Mouse (Mus musculus) MEL (cell line): ENCODE results near the gene Rgs8. TPM values are rescaled to one million over a fixed set of nuclear protein-coding genes. Genes with fewer than 3 reads are reported as not detected.

Source experiments
- DNase-seq: peaks from one replicate; pipeline ENCODE4 v3.0.0; 2011; ENCODE audit warnings: low read depth, low spot score
- H3K27ac ChIP-seq: 2 replicates; pipeline ENCODE4 v1.5.1; 2012; ENCODE audit warnings: low read depth, mild to moderate bottlenecking, control low read depth, low read length, moderate library complexity; ENCODE audit not compliant: control insufficient read depth
- H3K27me3 ChIP-seq, 2 experiments: fragments of 150-350 bp in 1 of 2; sonication (generic) in 1 of 2; 2 replicates each; pipeline ENCODE4 v1.6.1; 2012; ENCODE audit warnings: low read length in 2 of 2, mild to moderate bottlenecking in 2 of 2, improper control_type of control experiment in 1 of 2, moderate library complexity in 1 of 2; ENCODE audit not compliant: insufficient read depth in 2 of 2, control insufficient read depth in 1 of 2
- H3K36me3 ChIP-seq, 2 experiments: 2 replicates each; pipeline ENCODE4 v1.6.1; 2012 to 2014; ENCODE audit warnings: low read length in 2 of 2, improper control_type of control experiment in 1 of 2, inconsistent platforms in 1 of 2, mild to moderate bottlenecking in 1 of 2; ENCODE audit not compliant: insufficient read depth in 2 of 2, control insufficient read depth in 1 of 2
- H3K4me1 ChIP-seq, 2 experiments: fragments of 150-350 bp in 1 of 2; sonication (generic) in 1 of 2; 2 replicates each; pipeline ENCODE4 v1.6.1; 2012; ENCODE audit warnings: low read length in 2 of 2, improper control_type of control experiment in 1 of 2, mild to moderate bottlenecking in 1 of 2; ENCODE audit not compliant: insufficient read depth in 2 of 2, control insufficient read depth in 1 of 2
- H3K4me3 ChIP-seq, 2 experiments: fragments of 150-350 bp in 1 of 2; sonication (generic) in 1 of 2; 2 replicates each; pipeline ENCODE4 v1.5.1; 2012; ENCODE audit warnings: low read depth in 2 of 2, low read length in 2 of 2, mild to moderate bottlenecking in 2 of 2, moderate library complexity in 2 of 2, control low read depth in 1 of 2, improper control_type of control experiment in 1 of 2; ENCODE audit not compliant: control insufficient read depth in 1 of 2, insufficient read depth in 1 of 2
- H3K79me2 ChIP-seq: 2 replicates; pipeline ENCODE4 v1.6.1; 2012; ENCODE audit warnings: mild to moderate bottlenecking, low read length, moderate library complexity; ENCODE audit not compliant: control insufficient read depth, poor library complexity, insufficient read depth
- H3K9ac ChIP-seq: 2 replicates; pipeline ENCODE4 v1.6.1; 2012; ENCODE audit warnings: low read depth, mild to moderate bottlenecking, control low read depth, low read length, moderate library complexity; ENCODE audit not compliant: control insufficient read depth, poor library complexity, severe bottlenecking
- H3K9me3 ChIP-seq: fragments of 150-350 bp; sonication (generic); replicated peaks from 2 replicates; pipeline ENCODE4 v1.6.1; 2012; ENCODE audit warnings: mild to moderate bottlenecking, low read length, improper control_type of control experiment, moderate library complexity; ENCODE audit not compliant: insufficient read depth
- CHD1 ChIP-seq: IDR thresholded peaks from 2 replicates; pipeline ENCODE4 v1.6.1; 2012; ENCODE audit warnings: low read depth, mild to moderate bottlenecking, inconsistent platforms, low read length, improper control_type of control experiment
- CTCF ChIP-seq, 3 experiments: IDR thresholded peaks in 2 of 3; conservative IDR thresholded peaks in 1 of 3; 2 replicates each; pipeline ENCODE4 v1.5.1; 2011 to 2012; ENCODE audit warnings: low read length in 3 of 3, low read depth in 2 of 3, mild to moderate bottlenecking in 2 of 3, improper control_type of control experiment in 1 of 3, inconsistent platforms in 1 of 3, mixed read lengths in 1 of 3, moderate library complexity in 1 of 3; ENCODE audit not compliant: control insufficient read depth in 1 of 3, insufficient read depth in 1 of 3, poor library complexity in 1 of 3, severe bottlenecking in 1 of 3
- E2F4 ChIP-seq: IDR thresholded peaks from 2 replicates; pipeline ENCODE4 v1.6.1; 2011; ENCODE audit warnings: low read depth, low read length, improper control_type of control experiment, borderline replicate concordance
- ELF1 ChIP-seq: IDR thresholded peaks from 2 replicates; pipeline ENCODE4 v1.6.1; 2014; ENCODE audit warnings: low read depth, mild to moderate bottlenecking, inconsistent platforms, low read length, improper control_type of control experiment, moderate library complexity
- EP300 ChIP-seq, 2 experiments: IDR thresholded peaks; 2 replicates each; pipeline ENCODE4 v1.6.1; 2011; ENCODE audit warnings: improper control_type of control experiment in 2 of 2, low read length in 2 of 2, low read depth in 1 of 2, mild to moderate bottlenecking in 1 of 2
- ETS1 ChIP-seq: IDR thresholded peaks from 2 replicates; pipeline ENCODE4 v1.6.1; 2012; ENCODE audit warnings: low read depth, mild to moderate bottlenecking, inconsistent platforms, low read length, improper control_type of control experiment, moderate library complexity
- GATA1 ChIP-seq: IDR thresholded peaks from 2 replicates; pipeline ENCODE4 v1.6.1; 2011; ENCODE audit warnings: low read depth, low read length, improper control_type of control experiment
- HCFC1 ChIP-seq: IDR thresholded peaks from 2 replicates; pipeline ENCODE4 v1.6.1; 2012; ENCODE audit warnings: low read depth, mild to moderate bottlenecking, inconsistent platforms, low read length, improper control_type of control experiment, moderate library complexity
- JUND ChIP-seq: IDR thresholded peaks from 2 replicates; pipeline ENCODE4 v1.6.1; 2011; ENCODE audit warnings: low read depth, mild to moderate bottlenecking, improper control_type of control experiment, low read length
- KAT2A ChIP-seq: conservative IDR thresholded peaks from 2 replicates; pipeline ENCODE4 v1.6.1; 2012; ENCODE audit warnings: low read depth, low read length, improper control_type of control experiment, inconsistent platforms
- MAX ChIP-seq: IDR thresholded peaks from 2 replicates; pipeline ENCODE4 v1.6.1; 2011; ENCODE audit warnings: low read length, improper control_type of control experiment
- MAZ ChIP-seq: IDR thresholded peaks from 2 replicates; pipeline ENCODE4 v1.6.1; 2012; ENCODE audit warnings: low read depth, mild to moderate bottlenecking, inconsistent platforms, low read length, improper control_type of control experiment
- MXI1 ChIP-seq: IDR thresholded peaks from 2 replicates; pipeline ENCODE4 v1.6.1; 2011; ENCODE audit warnings: mild to moderate bottlenecking, low read depth, low read length, improper control_type of control experiment
- MYB ChIP-seq: IDR thresholded peaks from 2 replicates; pipeline ENCODE4 v1.6.1; 2011; ENCODE audit warnings: mild to moderate bottlenecking, low read depth, low read length, improper control_type of control experiment
- MYC ChIP-seq: IDR thresholded peaks from 2 replicates; pipeline ENCODE4 v1.6.1; 2011; ENCODE audit warnings: low read depth, mild to moderate bottlenecking, low read length, improper control_type of control experiment, moderate library complexity
- NRF1 ChIP-seq: IDR thresholded peaks from 2 replicates; pipeline ENCODE4 v1.6.1; 2014; ENCODE audit warnings: low read depth, mild to moderate bottlenecking, inconsistent platforms, low read length, improper control_type of control experiment, moderate library complexity; ENCODE audit not compliant: poor library complexity, insufficient read depth, severe bottlenecking
- POLR2AphosphoS5 ChIP-seq: IDR thresholded peaks from 2 replicates; pipeline ENCODE4 v1.6.1; 2012; ENCODE audit warnings: low read depth, borderline replicate concordance, mild to moderate bottlenecking, inconsistent platforms, low read length, moderate library complexity, mixed read lengths
- RAD21 ChIP-seq: IDR thresholded peaks from 2 replicates; pipeline ENCODE4 v1.6.1; 2011; ENCODE audit warnings: mild to moderate bottlenecking, low read depth, low read length, improper control_type of control experiment
- SIN3A ChIP-seq: IDR thresholded peaks from 2 replicates; pipeline ENCODE4 v1.6.1; 2012; ENCODE audit warnings: low read length, improper control_type of control experiment, inconsistent platforms
- SMC3 ChIP-seq: IDR thresholded peaks from 2 replicates; pipeline ENCODE4 v1.6.1; 2011; ENCODE audit warnings: low read depth, low read length, improper control_type of control experiment
- TBP ChIP-seq: IDR thresholded peaks from 2 replicates; pipeline ENCODE4 v1.8.0; 2011; ENCODE audit warnings: low read depth, low read length, improper control_type of control experiment
- TCF12 ChIP-seq: IDR thresholded peaks from 2 replicates; pipeline ENCODE4 v1.6.1; 2014; ENCODE audit warnings: low read depth, mild to moderate bottlenecking, inconsistent platforms, low read length, improper control_type of control experiment, moderate library complexity
- UBTF ChIP-seq: IDR thresholded peaks from 2 replicates; pipeline ENCODE4 v1.6.1; 2012; ENCODE audit warnings: low read depth, mild to moderate bottlenecking, inconsistent platforms, low read length, improper control_type of control experiment, moderate library complexity, borderline replicate concordance; ENCODE audit not compliant: insufficient read depth
- USF1 ChIP-seq: IDR thresholded peaks from 2 replicates; pipeline ENCODE4 v1.6.1; 2014; ENCODE audit warnings: low read depth, mild to moderate bottlenecking, inconsistent platforms, low read length, improper control_type of control experiment, moderate library complexity
- USF2 ChIP-seq, 2 experiments: IDR thresholded peaks; 2 replicates each; pipeline ENCODE4 v1.6.1; 2011 to 2012; ENCODE audit warnings: improper control_type of control experiment in 2 of 2, low read length in 2 of 2, borderline replicate concordance in 1 of 2, inconsistent platforms in 1 of 2, low read depth in 1 of 2, mild to moderate bottlenecking in 1 of 2; ENCODE audit not compliant: insufficient read depth in 1 of 2
- ZKSCAN1 ChIP-seq: IDR thresholded peaks from 2 replicates; pipeline ENCODE4 v1.6.1; 2012; ENCODE audit warnings: low read depth, mild to moderate bottlenecking, inconsistent platforms, low read length, improper control_type of control experiment, moderate library complexity
- polyA plus RNA-seq, 2 experiments: library from polyadenylated mRNA; stranded (reverse) in 1 of 2; unstranded in 1 of 2; fragments of >175 nt in 1 of 2; fragments of >200 nt in 1 of 2; gene quantifications; 2 replicates each; pipeline versions ENCODE4 v1.2.1 to v1.2.4; 2012; ENCODE audit warnings: low replicate concordance in 2 of 2, low read depth in 1 of 2; ENCODE audit not compliant: insufficient read length in 2 of 2, insufficient read depth in 1 of 2, missing spikeins in 1 of 2
- total RNA-seq: library from RNA; depleted of rRNA; stranded (reverse); fragments of 300-350 nt; gene quantifications from 2 replicates; pipeline ENCODE4 v1.2.3, GENCODE M21; 2012

Gene Rgs8
- total and polyA plus RNA-seq, 3 experiments, result not detected

DNA sequence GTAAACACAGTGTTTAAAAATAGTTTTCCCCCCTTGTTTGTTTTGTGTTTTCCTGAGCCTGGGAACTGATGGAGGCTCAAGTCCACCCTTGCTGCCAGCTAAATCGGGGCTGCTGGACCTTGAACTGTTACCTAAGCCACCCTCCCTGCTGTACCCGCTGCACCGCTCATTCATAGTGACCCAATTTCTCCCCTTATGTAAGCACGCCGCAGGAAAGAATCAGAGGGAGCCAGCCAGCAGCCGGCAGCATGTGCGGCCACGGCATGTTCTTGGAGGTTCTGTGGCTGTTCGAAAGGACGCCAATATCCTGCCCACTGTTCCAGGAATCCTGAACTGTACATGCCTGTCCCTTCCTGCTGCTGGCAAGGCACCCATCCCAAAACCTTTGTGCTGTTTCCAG is 26.3 kb downstream of the Rgs8 start:
- Histone ChIP-seq H3K27ac (no peak overlapping the region), H3K79me2 (no peaks in the 10 kb centered on the region), H3K9ac (no peak overlapping the region), H3K27me3 (no peaks in the 10 kb centered on the region), H3K4me1 (no peaks in the 10 kb centered on the region), H3K4me3 (no peak overlapping the region), H3K9me3 (no peaks in the 10 kb centered on the region), H3K36me3 (no peaks in the 10 kb centered on the region)
- TF ChIP-seq USF1 (no peak), MAX (no peak), UBTF (no peak), RAD21 (no peak), MAZ (no peak), HCFC1 (no peak), TCF12 (no peak), CHD1 (no peak), GATA1 (no peak), KAT2A (no peak), SIN3A (no peak), USF2 (IDR thresholded peaks at IDR 0.05; ENCODE audit: borderline replicate concordance in 1 of 2, insufficient read depth in 1 of 2, low read depth in 1 of 2, low read length in 2 of 2) (no peak), EP300 (IDR thresholded peaks at IDR 0.05; ENCODE audit: low read depth in 1 of 2, low read length in 2 of 2) (no peak), MXI1 (no peak), TBP (no peak), E2F4 (no peak), CTCF (IDR thresholded peaks at IDR 0.05 in 2 of 3, conservative IDR thresholded peaks at IDR 0.05 in 1 of 3; ENCODE audit: control insufficient read depth in 1 of 3, insufficient read depth in 1 of 3, low read depth in 2 of 3, low read length in 3 of 3, poor library complexity in 1 of 3, severe bottlenecking in 1 of 3) (no peak)
- DNase-seq, result no peak

DNA sequence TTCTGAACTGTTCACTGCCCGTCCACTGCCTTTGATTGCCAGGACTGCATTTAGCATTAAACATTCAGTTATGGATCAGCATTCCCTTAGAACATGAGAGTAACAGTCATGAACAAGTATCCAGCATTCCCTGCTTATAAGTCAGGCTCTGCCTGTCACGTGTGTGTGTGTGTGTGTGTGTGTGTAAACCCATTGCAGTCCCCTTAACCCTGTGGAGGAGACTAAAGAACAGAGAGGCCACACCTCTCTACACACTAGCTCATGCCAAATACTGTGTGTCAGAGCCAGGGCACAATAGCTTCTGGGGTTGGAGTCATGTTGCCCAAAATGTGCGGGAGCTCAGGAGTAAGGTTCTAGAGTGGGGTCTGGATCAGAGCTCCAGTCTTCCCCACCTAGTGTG is 26.8 kb downstream of the Rgs8 start:
- no peak for TF ChIP-seq TCF12
- no peak for TF ChIP-seq POLR2AphosphoS5
- TF ChIP-seq MAZ, result no peak
- TF ChIP-seq NRF1, result no peak
- TF ChIP-seq ZKSCAN1, result no peak
- TF ChIP-seq GATA1, result no peak
- no peak for TF ChIP-seq SMC3
- no peak for TF ChIP-seq TBP
- no peak for TF ChIP-seq JUND
- no peak for TF ChIP-seq MYB
- TF ChIP-seq MYC, result no peak
- no peak for TF ChIP-seq ELF1
- no peak for TF ChIP-seq ETS1
- no peak for TF ChIP-seq SIN3A
- H3K4me3 ChIP-seq, result no peak overlapping the region
- H3K4me1 ChIP-seq, result no peaks in the 10 kb centered on the region
- H3K79me2 ChIP-seq, result no peaks in the 10 kb centered on the region
- H3K36me3 ChIP-seq, result no peaks in the 10 kb centered on the region
- H3K9me3 ChIP-seq, result no peaks in the 10 kb centered on the region
- DNase-seq, result no peak
- no peak overlapping the region for H3K27ac ChIP-seq
- H3K9ac ChIP-seq, result no peak overlapping the region
- H3K27me3 ChIP-seq, result no peaks in the 10 kb centered on the region
